Mouse (Mus musculus) G1E (cell line): ENCODE data around the gene Gm28043. TPM values are rescaled to one million over a fixed set of nuclear protein-coding genes. Genes with fewer than 3 reads are reported as not detected.

Experiments
- ATAC-seq: 2 replicates; pipeline ENCODE4 v1.8.0; 2016; ENCODE audit warnings: mild to moderate bottlenecking; ENCODE audit not compliant: insufficient number of reproducible peaks, poor library complexity, low FRiP score, severe bottlenecking; ENCODE audit errors: extremely low read depth
- DNase-seq: peaks from one replicate; pipeline ENCODE4 v3.0.0; 2012; ENCODE audit warnings: low spot score
- H3K27me3 ChIP-seq: 2 replicates; pipeline ENCODE4 v1.6.1; 2012; ENCODE audit warnings: mild to moderate bottlenecking, low read length, inconsistent platforms; ENCODE audit not compliant: insufficient read depth
- H3K36me3 ChIP-seq: replicated peaks from 2 replicates; pipeline ENCODE3; 2012; ENCODE audit warnings: mild to moderate bottlenecking, inconsistent platforms
- H3K4me1 ChIP-seq: 2 replicates; pipeline ENCODE4 v1.6.1; 2012; ENCODE audit warnings: low read depth, low read length, inconsistent platforms, mixed read lengths; ENCODE audit not compliant: insufficient read depth
- H3K4me3 ChIP-seq: 2 replicates; pipeline ENCODE4 v1.5.1; 2012; ENCODE audit warnings: low read depth, mild to moderate bottlenecking, inconsistent platforms, low read length, moderate library complexity, mixed read lengths
- H3K9me3 ChIP-seq: replicated peaks from 2 replicates; pipeline ENCODE4 v1.6.1; 2012; ENCODE audit warnings: inconsistent platforms
- CTCF ChIP-seq: IDR thresholded peaks from 2 replicates; pipeline ENCODE4 v1.5.1; 2012; ENCODE audit warnings: low read depth, low read length, inconsistent platforms, mixed read lengths
- GATA1 ChIP-seq: IDR thresholded peaks from 2 replicates; pipeline ENCODE4 v1.6.1; 2012; ENCODE audit warnings: borderline replicate concordance, low read length, inconsistent platforms, mixed read lengths
- GATA2 ChIP-seq: IDR thresholded peaks from 2 replicates; pipeline ENCODE4 v1.6.1; 2012; ENCODE audit warnings: low read depth, low read length, inconsistent platforms, borderline replicate concordance
- POLR2AphosphoS5 ChIP-seq: IDR thresholded peaks from 2 replicates; pipeline ENCODE4 v1.6.1; 2012; ENCODE audit warnings: low read depth, low read length, inconsistent platforms; ENCODE audit not compliant: insufficient replicate concordance
- TAL1 ChIP-seq: conservative IDR thresholded peaks from 2 replicates; pipeline ENCODE4 v1.6.1; 2012; ENCODE audit warnings: low read depth, low read length, inconsistent platforms, mixed read lengths
- polyA plus RNA-seq: library from polyadenylated mRNA; stranded (reverse); fragments of >175 nt; gene quantifications from 2 replicates; pipeline ENCODE4 v1.2.3, GENCODE M21; 2012
- total RNA-seq, 2 experiments: library from RNA; stranded (forward) in 1 of 2; stranded (reverse) in 1 of 2; fragments of 200-1000 nt in 1 of 2; fragments of >200 nt in 1 of 2; fragmentation: Nextera tagmentation in 1 of 2; gene quantifications; 2 replicates each; pipeline ENCODE4 v1.2.3; 2014 to 2017

Gm28043 gene
- total RNA-seq (2014; fragmentation: Nextera tagmentation) = 4.2 and 4.8 TPM in 2 replicates
- 9.2 and 11.6 TPM in 2 replicates for total RNA-seq (2017)
- 0.21 and 0.29 TPM in 2 replicates for polyA plus RNA-seq

DNA sequence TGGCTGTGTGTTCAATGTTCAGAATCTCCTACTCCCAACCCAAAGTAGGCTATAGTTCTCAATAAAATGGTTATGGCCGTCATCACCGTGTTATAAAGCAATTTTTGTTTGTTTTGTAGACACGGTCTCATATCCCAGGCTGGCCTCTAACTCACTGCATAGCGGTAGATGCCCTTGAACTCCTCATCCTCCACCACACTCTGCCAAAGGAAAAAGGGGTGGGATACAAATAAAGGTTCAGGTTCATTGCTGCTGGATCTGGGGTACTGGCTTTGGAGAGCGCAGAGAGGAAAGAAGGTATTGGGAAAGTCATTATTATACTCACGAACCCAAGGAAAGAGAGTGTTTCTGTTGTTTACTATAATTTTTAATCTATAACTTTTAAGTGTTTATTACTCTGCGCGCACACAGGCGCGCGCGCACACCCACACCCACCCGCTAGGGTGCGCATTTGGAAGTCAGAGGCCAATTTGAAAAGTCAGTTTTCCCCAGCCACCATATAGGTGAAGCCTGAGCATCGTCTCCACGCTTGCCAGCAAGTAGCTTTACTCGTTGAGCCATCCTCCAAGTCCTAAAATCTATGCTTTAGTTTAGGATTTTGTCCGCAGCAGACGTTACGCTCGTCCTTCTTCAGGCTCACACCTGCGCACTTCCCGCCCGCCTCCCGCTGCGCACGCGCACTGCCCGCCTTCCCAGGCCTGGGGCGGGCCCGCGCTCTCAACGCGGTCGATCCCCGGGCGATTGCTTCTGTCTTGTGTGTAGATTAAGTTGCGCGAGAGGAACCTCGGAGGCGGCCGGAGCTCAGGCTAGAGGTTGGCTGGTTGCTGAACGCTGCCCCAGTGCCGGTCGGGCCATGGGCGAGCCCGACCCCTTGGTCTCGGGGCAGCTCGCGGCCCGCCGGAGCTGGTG is at the start of gene Gm28043, which contains the start of gene Rnf8:
Gene Gm28043, plus strand, starts transcription at position 762 of the 909 bp plus-strand sequence.
Gene Rnf8, plus strand, starts transcription at position 676 of the 909 bp plus-strand sequence.
- Histone ChIP-seq H3K4me3 (peak within 1 kb of the TSS; percentile 92), H3K9me3 (no peaks in the 10 kb centered on the region), H3K36me3 (peaks cover 29% of the 10 kb centered on the region), H3K27me3 (no peaks in the 10 kb centered on the region), H3K4me1 (peaks cover 41% of the 10 kb centered on the region)
- DNase-seq (peak; percentile 85), ATAC-seq (peak; percentile 73)
- TF ChIP-seq TAL1 (no peak), GATA1 (no peak)

DNA sequence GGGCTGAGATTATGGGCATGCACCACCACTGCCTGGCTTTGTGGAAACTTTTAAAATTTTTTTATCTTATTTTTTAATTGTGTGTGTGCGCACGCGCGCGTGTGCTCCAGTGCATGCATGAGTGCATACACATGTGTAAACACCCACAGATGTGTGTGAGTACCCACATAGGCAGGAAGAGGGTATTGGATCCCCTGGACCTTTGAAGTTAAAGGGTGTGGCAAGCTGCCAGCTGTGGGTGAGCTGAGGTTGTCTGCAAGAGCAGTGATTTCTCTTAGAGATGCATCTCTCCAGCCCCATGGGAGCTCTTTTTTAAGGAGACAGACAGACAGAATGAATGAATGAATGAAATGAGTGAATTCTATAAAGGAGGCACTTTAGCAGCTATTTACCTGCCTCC is 49.2 kb upstream of the Gm28043 start:
- no peak overlapping the region for H3K4me3 ChIP-seq
- peaks cover 77% of the 10 kb centered on the region for H3K36me3 ChIP-seq
- peaks cover 20% of the 10 kb centered on the region for H3K4me1 ChIP-seq
- ATAC-seq (no peak), DNase-seq (no peak)
- H3K9me3 ChIP-seq = no peaks in the 10 kb centered on the region
- no peak for TF ChIP-seq GATA1
- no peak for TF ChIP-seq GATA2
- TF ChIP-seq CTCF = no peak
- TF ChIP-seq TAL1 = no peak
- TF ChIP-seq POLR2AphosphoS5 = no peak
- no peaks in the 10 kb centered on the region for H3K27me3 ChIP-seq

DNA sequence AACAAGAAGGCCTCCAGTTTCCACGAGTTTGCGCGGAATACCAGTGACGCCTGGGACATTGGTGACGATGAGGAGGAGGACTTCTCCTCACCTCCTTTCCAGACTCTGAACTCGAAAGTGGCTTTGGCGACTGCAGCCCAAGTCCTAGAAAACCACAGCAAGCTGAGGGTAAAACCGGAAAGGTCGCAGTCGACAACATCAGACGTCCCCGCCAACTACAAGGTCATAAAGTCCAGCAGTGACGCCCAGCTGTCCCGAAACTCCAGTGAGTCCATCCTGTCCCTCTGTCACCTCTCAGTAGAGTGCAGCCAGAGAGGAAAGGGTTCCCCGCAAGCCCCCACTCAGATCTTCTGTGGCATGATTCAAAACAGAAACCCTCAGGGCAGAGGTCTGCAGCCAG is 46.2 kb upstream of the Gm28043 start:
- ATAC-seq (no peak), DNase-seq (no peak)
- no peak overlapping the region for H3K4me3 ChIP-seq
- peaks cover 95% of the 10 kb centered on the region for H3K36me3 ChIP-seq
- no peaks in the 10 kb centered on the region for H3K9me3 ChIP-seq
- H3K27me3 ChIP-seq = no peaks in the 10 kb centered on the region
- peaks cover 11% of the 10 kb centered on the region for H3K4me1 ChIP-seq
- no peak for TF ChIP-seq POLR2AphosphoS5
- no peak for TF ChIP-seq CTCF
- TF ChIP-seq GATA1 = no peak
- no peak for TF ChIP-seq GATA2
- TF ChIP-seq TAL1 = no peak

DNA sequence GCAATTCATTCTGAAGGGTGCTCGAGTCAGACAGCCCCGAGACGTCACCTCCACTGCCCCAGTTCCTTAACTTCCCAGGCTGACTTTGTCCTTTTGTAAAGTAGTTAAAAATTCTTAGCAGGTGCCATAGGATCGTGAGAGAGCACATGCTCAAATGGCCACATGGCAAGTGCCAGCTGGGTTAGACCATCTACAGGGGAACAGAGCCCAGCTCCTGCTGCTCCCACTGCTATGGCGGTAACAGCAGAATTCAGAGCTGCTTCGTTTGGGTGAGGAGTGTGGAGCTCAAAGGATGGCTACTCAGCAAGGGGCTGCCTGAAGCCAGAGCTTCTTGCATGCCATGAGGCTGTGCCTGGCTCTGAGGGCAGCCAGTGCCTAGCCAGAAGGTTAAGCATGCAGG is 44.8 kb upstream of the Gm28043 start:
- TF ChIP-seq POLR2AphosphoS5 (no peak), GATA1 (no peak), TAL1 (no peak)
- ATAC-seq = no peak
- Histone ChIP-seq H3K9me3 (no peaks in the 10 kb centered on the region), H3K4me3 (no peak overlapping the region), H3K4me1 (peaks cover 11% of the 10 kb centered on the region), H3K36me3 (peaks cover 96% of the 10 kb centered on the region), H3K27me3 (no peaks in the 10 kb centered on the region)
- no peak for DNase-seq

DNA sequence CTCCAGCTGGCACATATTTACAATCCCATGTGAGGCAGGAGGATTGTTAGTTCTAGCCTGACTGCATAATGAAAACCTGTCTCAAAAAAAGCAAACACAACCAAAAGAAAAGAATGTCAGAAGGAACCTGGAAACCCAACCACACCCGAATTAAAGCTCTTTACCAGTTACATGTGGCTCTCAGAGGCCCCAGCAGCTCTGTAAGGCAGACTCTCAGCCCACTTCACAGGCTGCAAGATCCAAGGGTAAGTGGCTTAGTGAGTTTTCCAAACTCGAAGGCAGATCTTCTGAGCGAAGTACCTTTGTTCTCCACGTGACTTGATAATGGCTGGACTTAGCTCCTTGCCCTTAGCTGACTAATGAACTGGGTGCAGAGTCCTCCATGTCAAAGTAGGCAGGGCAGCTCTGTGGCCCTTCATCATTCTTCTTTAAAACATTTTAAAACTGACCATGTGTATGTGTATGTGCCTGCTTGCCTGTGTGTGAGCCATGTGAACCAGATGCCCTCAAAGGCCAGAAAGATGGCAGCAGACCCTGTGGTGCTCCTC is 35.0 kb upstream of the Gm28043 start:
- Histone ChIP-seq H3K4me1 (peaks cover 24% of the 10 kb centered on the region), H3K4me3 (no peak overlapping the region), H3K9me3 (no peaks in the 10 kb centered on the region), H3K27me3 (no peaks in the 10 kb centered on the region), H3K36me3 (peaks cover 84% of the 10 kb centered on the region)
- DNase-seq = no peak
- ATAC-seq = no peak
- TF ChIP-seq GATA2 (no peak), POLR2AphosphoS5 (no peak), TAL1 (no peak), GATA1 (no peak), CTCF (no peak)

DNA sequence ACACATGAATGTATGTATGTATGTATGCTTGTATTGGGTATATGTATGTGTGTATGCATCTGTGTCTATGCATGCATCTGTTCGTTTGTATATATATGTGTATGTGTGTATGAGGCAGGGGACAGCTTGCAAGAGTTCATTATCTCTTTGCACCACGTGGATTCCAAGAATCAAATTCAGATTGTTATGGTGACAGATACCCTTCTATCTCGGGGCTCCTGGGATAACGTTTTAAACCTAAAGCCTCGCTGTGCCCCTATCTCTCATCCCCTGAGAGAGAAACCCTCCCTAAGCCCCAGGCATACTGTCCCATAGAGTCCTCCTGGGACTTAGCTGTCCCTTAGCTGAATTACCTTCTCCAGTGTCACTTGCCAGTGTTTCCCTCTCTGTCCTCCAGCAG is 31.1 kb upstream of the Gm28043 start:
- Histone ChIP-seq H3K9me3 (no peaks in the 10 kb centered on the region), H3K4me1 (peaks cover 26% of the 10 kb centered on the region), H3K4me3 (no peak overlapping the region), H3K27me3 (no peaks in the 10 kb centered on the region), H3K36me3 (peaks cover 71% of the 10 kb centered on the region)
- no peak for ATAC-seq
- no peak for TF ChIP-seq POLR2AphosphoS5
- no peak for DNase-seq

DNA sequence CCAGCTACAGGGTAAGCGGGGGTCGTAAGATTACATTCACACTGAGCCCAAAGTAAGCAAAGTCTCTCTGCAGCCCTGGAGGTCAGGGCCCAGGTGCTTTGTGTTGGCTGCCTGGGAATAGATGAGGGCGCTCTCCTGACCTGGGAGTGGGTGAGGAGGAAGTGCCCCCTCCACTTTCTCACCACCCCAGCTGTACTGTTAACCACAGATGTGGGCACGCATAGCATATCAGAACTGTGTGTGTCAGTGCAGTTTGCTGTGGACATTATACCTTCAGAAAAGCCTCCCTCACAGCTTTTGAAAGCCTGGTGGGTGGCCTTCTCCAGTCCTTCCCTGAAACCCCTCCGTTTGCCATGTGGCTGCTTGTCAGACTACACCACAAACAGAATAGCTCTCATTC is 30.4 kb upstream of the Gm28043 start:
- DNase-seq (no peak), ATAC-seq (no peak)
- no peaks in the 10 kb centered on the region for H3K9me3 ChIP-seq
- TF ChIP-seq TAL1 = no peak
- no peak for TF ChIP-seq POLR2AphosphoS5
- no peak for TF ChIP-seq GATA2
- TF ChIP-seq CTCF = no peak
- no peak for TF ChIP-seq GATA1
- peaks cover 26% of the 10 kb centered on the region for H3K4me1 ChIP-seq
- no peak overlapping the region for H3K4me3 ChIP-seq
- H3K36me3 ChIP-seq = peaks cover 71% of the 10 kb centered on the region
- H3K27me3 ChIP-seq = no peaks in the 10 kb centered on the region
